In genomic region chr7:126582759-126583158, GRCm38 (mm10) we compare ENCODE assay signal across 9 mouse cellular contexts. TPM values are rescaled to one million over a fixed set of nuclear protein-coding genes. Genes with fewer than 3 reads are reported as not detected.
A peak's percentile ranks its signal among the peaks of the same experiment; 100 is the strongest.
DNase-seq lines count a peak whose midpoint lies in the region; ATAC-seq and TF ChIP-seq lines count a peak whose summit lies in the region.
"Had no signal": no experiment of that assay in that cellular context is flagged by ENCODE, and none has a peak within 500 bp of the region (broad histone marks: within the 10 kb centered on the region; RNA-seq: fewer than 3 reads in every experiment).

No protein-coding gene starts in this region.

- WGBS in intestine, postnatal 0 days = 2% methylated on average over 20 of the region's 20 CpGs
- WGBS in lung, embryonic 15.5 days = 1% methylated on average over 20 of the region's 20 CpGs
- under 1% methylated on average over 20 of the region's 20 CpGs for WGBS in stomach, embryonic 14.5 days

- peak overlapping the region; percentile 81 for H3K4me3 ChIP-seq in bone marrow macrophage, adult 2 months (ENCODE audit: insufficient read depth, low read length)
- H3K4me3 ChIP-seq in embryonic fibroblast, embryonic 13.5 days (ENCODE audit: insufficient read depth, low read length) = peak overlapping the region; percentile 17
- H3K4me3 ChIP-seq in intestine, postnatal 0 days (ENCODE audit: low read depth, low read length) = peak overlapping the region; percentile 51
- H3K4me3 ChIP-seq in lung, embryonic 15.5 days = peak overlapping the region; percentile 58
- peak overlapping the region; percentile 58 for H3K4me3 ChIP-seq in stomach, embryonic 14.5 days (ENCODE audit: low read depth, low read length)

- TF ChIP-seq POLR2A in bone marrow macrophage, adult 2 months (IDR thresholded peaks at IDR 0.05; ENCODE audit: borderline replicate concordance, low read depth, low read length) = no peak
- TF ChIP-seq POLR2A in embryonic fibroblast, embryonic 13.5 days (IDR thresholded peaks at IDR 0.05; ENCODE audit: low read depth, low read length) = 0 out of 2 replicates have a peak, but pooled peaks have one; percentile 17

- ATAC-seq in intestine, postnatal 0 days = peak; percentile 37
- ATAC-seq in lung, embryonic 15.5 days (ENCODE audit: borderline replicate concordance, extremely low read depth, low FRiP score, low TSS enrichment) = peak; percentile 37
- ATAC-seq in stomach, embryonic 14.5 days (ENCODE audit: insufficient number of reproducible peaks, insufficient read depth, low FRiP score, low read depth) = peak; percentile 64; the same call in 1 of the 2 replicates
- no peak for ATAC-seq in inflammation-experienced regulatory T-cells, adult 6 months

- intact Hi-C loops in left cerebral cortex, postnatal 4 days (cut with DNase I) = no loop called here

- TF ChIP-seq CTCF in bone marrow macrophage, adult 2 months (IDR thresholded peaks at IDR 0.05; ENCODE audit: low read depth, low read length) = no peak
- TF ChIP-seq CTCF in embryonic fibroblast, embryonic 13.5 days (IDR thresholded peaks at IDR 0.05; ENCODE audit: borderline replicate concordance, insufficient read depth, low read length) = no peak
- TF ChIP-seq CTCF in intestine, postnatal 0 days (IDR thresholded peaks at IDR 0.05; ENCODE audit: low read depth) = no peak

- peaks cover 32% of the 10 kb centered on the region for H3K4me1 ChIP-seq in bone marrow macrophage, adult 2 months (ENCODE audit: control insufficient read depth, insufficient read depth, low read length)
- 0 out of 2 replicates have a peak, but pooled peaks cover 7% of the 10 kb centered on the region for H3K4me1 ChIP-seq in embryonic fibroblast, embryonic 13.5 days (ENCODE audit: control insufficient read depth, insufficient read depth, low read length)
- 0 out of 2 replicates have a peak, but pooled peaks cover 2% of the 10 kb centered on the region for H3K4me1 ChIP-seq in intestine, postnatal 0 days (replicated peaks; ENCODE audit: control insufficient read depth, insufficient read depth, low read length)
- peaks cover 18% of the 10 kb centered on the region for H3K4me1 ChIP-seq in lung, embryonic 15.5 days
- no peaks in the 10 kb centered on the region for H3K4me1 ChIP-seq in stomach, embryonic 14.5 days (ENCODE audit: control insufficient read depth, insufficient read depth, low read length)

- 0 out of 2 replicates have a peak, but pooled peaks cover 2% of the 10 kb centered on the region for H3K27me3 ChIP-seq in intestine, postnatal 0 days (replicated peaks; ENCODE audit: control insufficient read depth, insufficient read depth, low read length)
- H3K27me3 ChIP-seq in lung, embryonic 15.5 days = peaks cover 27% of the 10 kb centered on the region; the same call in 1 of the 2 replicates
- no peaks in the 10 kb centered on the region for H3K27me3 ChIP-seq in stomach, embryonic 14.5 days (ENCODE audit: control insufficient read depth, insufficient read depth, low read length)

- peaks cover 15% of the 10 kb centered on the region for H3K36me3 ChIP-seq in intestine, postnatal 0 days (ENCODE audit: control insufficient read depth, insufficient read depth)
- H3K36me3 ChIP-seq in lung, embryonic 15.5 days = no peaks in the 10 kb centered on the region
- 0 out of 2 replicates have a peak, but pooled peaks cover 4% of the 10 kb centered on the region for H3K36me3 ChIP-seq in stomach, embryonic 14.5 days (ENCODE audit: control insufficient read depth, insufficient read depth, low read length)

- peak overlapping the region; percentile 62 for H3K9ac ChIP-seq in intestine, postnatal 0 days (ENCODE audit: low read depth, low read length)
- peak overlapping the region; percentile 58 for H3K9ac ChIP-seq in lung, embryonic 15.5 days
- H3K9ac ChIP-seq in stomach, embryonic 14.5 days (replicated peaks; ENCODE audit: low read depth, low read length) = peak overlapping the region; percentile 38; the same call in 1 of the 2 replicates

- peak overlapping the region; percentile 76 for H3K4me2 ChIP-seq in intestine, postnatal 0 days (replicated peaks; ENCODE audit: low read depth)
- H3K4me2 ChIP-seq in lung, embryonic 15.5 days = peak overlapping the region; percentile 78
- H3K4me2 ChIP-seq in stomach, embryonic 14.5 days (replicated peaks; ENCODE audit: low read depth, low read length) = peak overlapping the region; percentile 79

- DNase-seq in left cerebral cortex, postnatal 4 days = peak; percentile 17
- no peak for DNase-seq in left cerebral cortex, adult 9 months (ENCODE audit: low spot score in 2 of 2)

- no peaks in the 10 kb centered on the region for H3K9me3 ChIP-seq in intestine, postnatal 0 days (ENCODE audit: control insufficient read depth)
- H3K9me3 ChIP-seq in lung, embryonic 15.5 days = no peaks in the 10 kb centered on the region
- no peaks in the 10 kb centered on the region for H3K9me3 ChIP-seq in stomach, embryonic 14.5 days (ENCODE audit: control insufficient read depth, low read depth, low read length)

- peak overlapping the region; percentile 96 for H3K27ac ChIP-seq in bone marrow macrophage, adult 2 months (ENCODE audit: insufficient read depth, low read depth, low read length)
- no peak overlapping the region for H3K27ac ChIP-seq in embryonic fibroblast, embryonic 13.5 days (ENCODE audit: insufficient read depth, low read length)
- peak overlapping the region; percentile 86 for H3K27ac ChIP-seq in intestine, postnatal 0 days (ENCODE audit: low read depth, low read length)
- H3K27ac ChIP-seq in lung, embryonic 15.5 days = peak overlapping the region; percentile 86
- no peak overlapping the region for H3K27ac ChIP-seq in stomach, embryonic 14.5 days (ENCODE audit: low read length)

RNA-seq across cellular contexts. Expression of gene Apobr, which starts 2.0 kb away (rescaled TPM):
- total RNA-seq in left cerebral cortex, postnatal 4 days (2021) = under 1 TPM; 0.30 to 0.58 TPM
- polyA plus RNA-seq in bone marrow macrophage, adult 2 months (2012; ENCODE audit: insufficient read depth, insufficient read length, missing spikeins) = 83.3 and 84.3 TPM in 2 replicates
- polyA plus RNA-seq in embryonic fibroblast, embryonic 13.5 days (2011; ENCODE audit: insufficient read length, low read depth, missing spikeins) = 9.3 and 10.0 TPM in 2 replicates
- 0.44 and 0.57 TPM in 2 replicates for polyA plus RNA-seq in intestine, postnatal 0 days (2015; fragmentation: Nextera tagmentation; extraction: Ambion mirVana)
- 1.1 and 1.5 TPM in 2 replicates for polyA plus RNA-seq in lung, embryonic 15.5 days (2015; fragmentation: Nextera tagmentation; extraction: Ambion mirVana)
- polyA plus RNA-seq in stomach, embryonic 14.5 days (2014; fragmentation: Nextera tagmentation; extraction: Ambion mirVana) = 0.20 and 0.43 TPM in 2 replicates
- 1 to 10 TPM in 1 of 3 experiments, under 1 TPM in 1, not detected in 1; 0.23 to 2.3 TPM for polyA plus RNA-seq in inflammation-experienced regulatory T-cells, adult 6 months (2017; shearing (Covaris generic))

RNA-seq across cellular contexts. Expression of gene Cln3, which starts 2.9 kb away (rescaled TPM):
- 10 to 100 TPM; 26.5 to 32.0 TPM for total RNA-seq in left cerebral cortex, postnatal 4 days (2021)
- 219 and 238 TPM in 2 replicates for polyA plus RNA-seq in bone marrow macrophage, adult 2 months (2012; ENCODE audit: insufficient read depth, insufficient read length, missing spikeins)
- 12.4 and 16.7 TPM in 2 replicates for polyA plus RNA-seq in embryonic fibroblast, embryonic 13.5 days (2011; ENCODE audit: insufficient read length, low read depth, missing spikeins)
- polyA plus RNA-seq in intestine, postnatal 0 days (2015; fragmentation: Nextera tagmentation; extraction: Ambion mirVana) = 62.9 and 66.6 TPM in 2 replicates
- 27.7 and 27.9 TPM in 2 replicates for polyA plus RNA-seq in lung, embryonic 15.5 days (2015; fragmentation: Nextera tagmentation; extraction: Ambion mirVana)
- 27.2 and 30.2 TPM in 2 replicates for polyA plus RNA-seq in stomach, embryonic 14.5 days (2014; fragmentation: Nextera tagmentation; extraction: Ambion mirVana)
- polyA plus RNA-seq in inflammation-experienced regulatory T-cells, adult 6 months (2017; shearing (Covaris generic)) = 10 to 100 TPM; 25.2 to 57.9 (median 51.4) TPM

RNA-seq across cellular contexts. Expression of gene Il27, which starts 12.0 kb away (rescaled TPM):
- total RNA-seq in left cerebral cortex, postnatal 4 days (2021) = not detected
- polyA plus RNA-seq in bone marrow macrophage, adult 2 months (2012; ENCODE audit: insufficient read depth, insufficient read length, missing spikeins) = 2.9 and 3.3 TPM in 2 replicates
- polyA plus RNA-seq in embryonic fibroblast, embryonic 13.5 days (2011; ENCODE audit: insufficient read length, low read depth, missing spikeins) = not detected in 2 replicates
- 0.14 TPM in 1 of 2 replicates, not detected in the other for polyA plus RNA-seq in intestine, postnatal 0 days (2015; fragmentation: Nextera tagmentation; extraction: Ambion mirVana)
- not detected in 2 replicates for polyA plus RNA-seq in lung, embryonic 15.5 days (2015; fragmentation: Nextera tagmentation; extraction: Ambion mirVana)
- polyA plus RNA-seq in stomach, embryonic 14.5 days (2014; fragmentation: Nextera tagmentation; extraction: Ambion mirVana) = not detected in 2 replicates
- not detected for polyA plus RNA-seq in inflammation-experienced regulatory T-cells, adult 6 months (2017; shearing (Covaris generic))
- total RNA-seq: left cerebral cortex, postnatal 36 days had no signal

RNA-seq across cellular contexts. Expression of gene Eif3c, which starts 16.5 kb away (rescaled TPM):
- 100 to 1,000 TPM; 212 to 226 TPM for total RNA-seq in left cerebral cortex, postnatal 4 days (2021)
- 142 and 148 TPM in 2 replicates for polyA plus RNA-seq in bone marrow macrophage, adult 2 months (2012; ENCODE audit: insufficient read depth, insufficient read length, missing spikeins)
- 413 and 481 TPM in 2 replicates for polyA plus RNA-seq in embryonic fibroblast, embryonic 13.5 days (2011; ENCODE audit: insufficient read length, low read depth, missing spikeins)
- polyA plus RNA-seq in intestine, postnatal 0 days (2015; fragmentation: Nextera tagmentation; extraction: Ambion mirVana) = 141 and 150 TPM in 2 replicates
- polyA plus RNA-seq in lung, embryonic 15.5 days (2015; fragmentation: Nextera tagmentation; extraction: Ambion mirVana) = 176 and 186 TPM in 2 replicates
- 163 and 172 TPM in 2 replicates for polyA plus RNA-seq in stomach, embryonic 14.5 days (2014; fragmentation: Nextera tagmentation; extraction: Ambion mirVana)
- polyA plus RNA-seq in inflammation-experienced regulatory T-cells, adult 6 months (2017; shearing (Covaris generic)) = 100 to 1,000 TPM; 219 to 232 (median 230) TPM

RNA-seq across cellular contexts. Expression of gene Nupr1, which starts 47.9 kb away (rescaled TPM):
- total RNA-seq in left cerebral cortex, postnatal 4 days (2021) = 1 to 10 TPM; 6.6 to 7.0 TPM
- 34.9 and 41.2 TPM in 2 replicates for polyA plus RNA-seq in bone marrow macrophage, adult 2 months (2012; ENCODE audit: insufficient read depth, insufficient read length, missing spikeins)
- 179 and 208 TPM in 2 replicates for polyA plus RNA-seq in embryonic fibroblast, embryonic 13.5 days (2011; ENCODE audit: insufficient read length, low read depth, missing spikeins)
- polyA plus RNA-seq in intestine, postnatal 0 days (2015; fragmentation: Nextera tagmentation; extraction: Ambion mirVana) = 28.2 and 30.8 TPM in 2 replicates
- polyA plus RNA-seq in lung, embryonic 15.5 days (2015; fragmentation: Nextera tagmentation; extraction: Ambion mirVana) = 23.4 and 30.0 TPM in 2 replicates
- polyA plus RNA-seq in stomach, embryonic 14.5 days (2014; fragmentation: Nextera tagmentation; extraction: Ambion mirVana) = 7.0 and 21.7 TPM in 2 replicates
- polyA plus RNA-seq in inflammation-experienced regulatory T-cells, adult 6 months (2017; shearing (Covaris generic)) = 1 to 10 TPM in 1 of 3 experiments, not detected in 2; 2.2 TPM

Comparison
In these comparisons a context has a peak if more than half of its experiments do, and no peak if none do; other contexts are left out.
1. H3K27ac ChIP-seq: peak in bone marrow macrophage, adult 2 months (single experiment), intestine, postnatal 0 days (single experiment) and lung, embryonic 15.5 days (single experiment); none in embryonic fibroblast, embryonic 13.5 days (single experiment) and stomach, embryonic 14.5 days (single experiment).
2. H3K4me3 ChIP-seq: peak in every context shown above with its lines; median percentile 81 in bone marrow macrophage, adult 2 months; 58 in lung, embryonic 15.5 days; 58 in stomach, embryonic 14.5 days; 51 in intestine, postnatal 0 days; 17 in embryonic fibroblast, embryonic 13.5 days.
3. Peak in every context shown above with its lines, with median percentiles within 50 percentile points of each other: H3K4me2 ChIP-seq and H3K9ac ChIP-seq.